Mouse (Mus musculus) myocyte (in vitro differentiated cells): ENCODE measurements around the gene Dynlt1b.
"Not testable (repeated sequence)": the region's sequence is repeated elsewhere in the genome, so short reads cannot be mapped to it uniquely, and the experiment has no call there.

Source experiments
- MAX ChIP-seq: IDR thresholded peaks from one replicate; pipeline ENCODE4 v1.6.1; 2011; ENCODE audit warnings: low read depth, mild to moderate bottlenecking, control low read depth
- POLR2AphosphoS2 ChIP-seq: IDR thresholded peaks from one replicate; pipeline ENCODE4 v1.6.1; 2011; ENCODE audit warnings: low read depth, control low read depth; ENCODE audit not compliant: insufficient read length

- not testable (repeated sequence) for TF ChIP-seq MAX, POLR2AphosphoS2
Measured at GRCm38 (mm10) chr17:6480855-6481589, 51.1 kb downstream of the Dynlt1b start.
